ENCODE assay signal across 11 mouse cellular contexts in the genomic region with DNA sequence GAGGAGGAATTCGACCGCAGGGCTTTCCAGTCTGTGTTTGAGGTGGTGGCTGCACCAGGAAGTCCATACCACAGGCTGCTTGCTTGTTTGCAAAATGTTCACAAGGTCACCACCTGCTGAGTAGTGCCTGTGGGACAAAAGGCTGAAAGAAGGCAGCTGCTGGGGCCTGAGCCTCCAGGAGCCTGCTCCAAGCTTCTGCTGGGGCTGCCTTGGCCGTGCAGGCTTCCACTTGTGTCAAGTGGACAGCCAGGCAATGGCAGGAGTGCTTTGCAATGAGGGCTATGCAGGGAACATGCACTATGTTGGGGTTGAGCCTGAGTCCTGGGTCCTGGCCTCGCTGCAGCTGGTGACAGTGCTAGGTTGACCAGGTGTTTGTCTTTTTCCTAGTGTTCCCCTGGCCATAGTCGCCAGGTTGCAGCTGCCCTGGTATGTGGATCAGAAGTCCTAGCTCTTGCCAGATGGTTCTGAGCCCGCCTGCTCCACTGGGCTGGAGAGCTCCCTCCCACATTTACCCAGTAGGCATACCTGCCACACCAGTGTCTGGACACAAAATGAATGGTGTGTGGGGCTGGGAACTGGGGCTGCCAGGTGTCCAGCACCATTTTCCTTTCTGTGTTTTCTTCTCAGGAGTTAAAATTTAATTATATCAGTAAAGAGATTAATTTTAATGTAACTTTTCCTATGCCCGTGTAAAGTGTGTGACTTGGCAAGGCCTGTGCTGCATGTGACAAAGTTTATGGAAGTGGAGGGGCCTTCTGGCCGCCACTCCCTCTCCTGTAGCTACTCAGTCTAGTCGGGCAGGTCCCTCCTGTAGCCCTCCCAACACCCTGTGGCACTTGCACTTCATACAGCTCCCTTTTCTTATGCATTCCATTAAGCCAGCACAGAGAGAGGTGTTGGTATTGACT. TPM values are rescaled to one million over a fixed set of nuclear protein-coding genes. Genes with fewer than 3 reads are reported as not detected.
DNase-seq lines count a peak whose midpoint lies in the region; ATAC-seq lines count a peak whose summit lies in the region.
"Had no signal": no experiment of that assay in that cellular context is flagged by ENCODE, and none has a peak within 500 bp of the region (broad histone marks: within the 10 kb centered on the region; RNA-seq: fewer than 3 reads in every experiment).

No protein-coding gene starts in this region.

- WGBS in intestine, embryonic 16.5 days = 70% methylated on average over 9 of the region's 9 CpGs
- WGBS in lung, embryonic 15.5 days = 62% methylated on average over 9 of the region's 9 CpGs
- WGBS in midbrain, embryonic 15.5 days = 75% methylated on average over 9 of the region's 9 CpGs

- 0 out of 2 replicates have a peak overlapping the region, but pooled peaks have one; percentile 27 for H3K27ac ChIP-seq in intestine, embryonic 16.5 days (ENCODE audit: low read length)
- peak overlapping the region; percentile 87 for H3K27ac ChIP-seq in lung, embryonic 15.5 days
- H3K27ac ChIP-seq in midbrain, embryonic 15.5 days = no peak overlapping the region

- no peaks in the 10 kb centered on the region for H3K9me3 ChIP-seq in intestine, embryonic 16.5 days (ENCODE audit: control insufficient read depth, low read length)
- H3K9me3 ChIP-seq in lung, embryonic 15.5 days = no peaks in the 10 kb centered on the region
- no peaks in the 10 kb centered on the region for H3K9me3 ChIP-seq in midbrain, embryonic 15.5 days

- H3K4me3 ChIP-seq in intestine, embryonic 16.5 days (ENCODE audit: low read length) = no peak overlapping the region
- H3K4me3 ChIP-seq in lung, embryonic 15.5 days = no peak overlapping the region
- H3K4me3 ChIP-seq in midbrain, embryonic 15.5 days = no peak overlapping the region

- peaks cover 6% of the 10 kb centered on the region for H3K36me3 ChIP-seq in intestine, embryonic 16.5 days (ENCODE audit: control insufficient read depth, insufficient read depth, low read length)
- H3K36me3 ChIP-seq in lung, embryonic 15.5 days = peaks cover 48% of the 10 kb centered on the region
- H3K36me3 ChIP-seq in midbrain, embryonic 15.5 days (replicated peaks) = peaks cover 26% of the 10 kb centered on the region

- H3K4me1 ChIP-seq in intestine, embryonic 16.5 days (ENCODE audit: control insufficient read depth, insufficient read depth, low read length) = no peaks in the 10 kb centered on the region
- peaks cover 21% of the 10 kb centered on the region for H3K4me1 ChIP-seq in lung, embryonic 15.5 days
- no peaks in the 10 kb centered on the region for H3K4me1 ChIP-seq in midbrain, embryonic 15.5 days

- H3K4me2 ChIP-seq in intestine, embryonic 16.5 days (ENCODE audit: low read depth, low read length) = no peak overlapping the region
- no peak overlapping the region for H3K4me2 ChIP-seq in lung, embryonic 15.5 days
- H3K4me2 ChIP-seq in midbrain, embryonic 15.5 days = no peak overlapping the region

- H3K9ac ChIP-seq in intestine, embryonic 16.5 days (ENCODE audit: low read depth, low read length) = no peak overlapping the region
- no peak overlapping the region for H3K9ac ChIP-seq in lung, embryonic 15.5 days
- no peak overlapping the region for H3K9ac ChIP-seq in midbrain, embryonic 15.5 days

- peak; percentile 61 to 73 for DNase-seq in lung, adult 18-20 months
- DNase-seq in lung, postnatal 14 days = no peak
- peak; percentile 70 for DNase-seq in thymus, postnatal 14 days
- DNase-seq in left cerebral cortex, adult 11 months (ENCODE audit: low spot score) = no peak
- DNase-seq: cerebellum, adult 8-10 months; gastrocnemius, postnatal 25 days; kidney, adult 18-20 months had no signal

- peak; percentile 59 for ATAC-seq in intestine, embryonic 16.5 days
- peak; percentile 39 for ATAC-seq in lung, embryonic 15.5 days (ENCODE audit: borderline replicate concordance, extremely low read depth, low FRiP score, low TSS enrichment)
- no peak for ATAC-seq in midbrain, embryonic 15.5 days (replicated peaks)
- ATAC-seq: midbrain, embryonic 16.5 days had no signal

- H3K27me3 ChIP-seq in intestine, embryonic 16.5 days (replicated peaks; ENCODE audit: control insufficient read depth, insufficient read depth, low read length) = no peaks in the 10 kb centered on the region
- no peaks in the 10 kb centered on the region for H3K27me3 ChIP-seq in lung, embryonic 15.5 days
- H3K27me3 ChIP-seq in midbrain, embryonic 15.5 days (replicated peaks) = no peaks in the 10 kb centered on the region

RNA-seq across cellular contexts. Expression of gene Msantd1, which starts 1.2 kb away (rescaled TPM):
- 0.35 and 0.56 TPM in 2 replicates for polyA plus RNA-seq in intestine, embryonic 16.5 days (2015; fragmentation: Nextera tagmentation; extraction: Ambion mirVana)
- 0.76 and 0.79 TPM in 2 replicates for polyA plus RNA-seq in lung, embryonic 15.5 days (2015; fragmentation: Nextera tagmentation; extraction: Ambion mirVana)
- 6.5 and 6.8 TPM in 2 replicates for polyA plus RNA-seq in midbrain, embryonic 15.5 days (2015; fragmentation: Nextera tagmentation; extraction: Ambion mirVana)

RNA-seq across cellular contexts. Expression of gene Rgs12, which starts 40.3 kb away (rescaled TPM):
- polyA plus RNA-seq in intestine, embryonic 16.5 days (2015; fragmentation: Nextera tagmentation; extraction: Ambion mirVana) = 12.9 and 13.9 TPM in 2 replicates
- 32.3 and 35.3 TPM in 2 replicates for polyA plus RNA-seq in lung, embryonic 15.5 days (2015; fragmentation: Nextera tagmentation; extraction: Ambion mirVana)
- polyA plus RNA-seq in midbrain, embryonic 15.5 days (2015; fragmentation: Nextera tagmentation; extraction: Ambion mirVana) = 52.7 and 60.1 TPM in 2 replicates

Comparison
In these comparisons a context has a peak if more than half of its experiments do, and no peak if none do; other contexts are left out.
1. DNase-seq: peak in lung, adult 18-20 months (2 of 2) and thymus, postnatal 14 days (single experiment); none in lung, postnatal 14 days (single experiment) and left cerebral cortex, adult 11 months (single experiment).